Mouse (Mus musculus) MEL (cell line): ENCODE measurements at regions not wholly inside any gene's neighbourhood (a gene's known extent, or its start where the extent isn't known, plus 50 kb on each side); places are given as distances from the start of the nearest gene placed in this dataset.

Experiments used
- GATA1 ChIP-seq: IDR thresholded peaks from 2 replicates; pipeline ENCODE4 v1.6.1; 2011; ENCODE audit warnings: low read depth, low read length, improper control_type of control experiment
- MAX ChIP-seq: IDR thresholded peaks from 2 replicates; pipeline ENCODE4 v1.6.1; 2011; ENCODE audit warnings: low read length, improper control_type of control experiment
- POLR2A ChIP-seq, 2 experiments: IDR thresholded peaks; 2 replicates each; pipeline ENCODE4 v1.6.1; 2011 to 2012; ENCODE audit warnings: low read length in 2 of 2, mild to moderate bottlenecking in 2 of 2, control low read depth in 1 of 2, improper control_type of control experiment in 1 of 2, low read depth in 1 of 2, moderate library complexity in 1 of 2; ENCODE audit not compliant: control insufficient read depth in 1 of 2, insufficient read depth in 1 of 2, poor library complexity in 1 of 2
- USF2 ChIP-seq, 2 experiments: IDR thresholded peaks; 2 replicates each; pipeline ENCODE4 v1.6.1; 2011 to 2012; ENCODE audit warnings: improper control_type of control experiment in 2 of 2, low read length in 2 of 2, borderline replicate concordance in 1 of 2, inconsistent platforms in 1 of 2, low read depth in 1 of 2, mild to moderate bottlenecking in 1 of 2; ENCODE audit not compliant: insufficient read depth in 1 of 2

GRCm38 (mm10) chr10:19413935-19414334 is 57.6 kb downstream of the Olig3 start:
- no peak for TF ChIP-seq MAX
- no peak for TF ChIP-seq GATA1
- TF ChIP-seq POLR2A (IDR thresholded peaks at IDR 0.05; ENCODE audit: control insufficient read depth in 1 of 2, insufficient read depth in 1 of 2, low read depth in 1 of 2, low read length in 2 of 2, poor library complexity in 1 of 2), result no peak
- TF ChIP-seq USF2 (IDR thresholded peaks at IDR 0.05; ENCODE audit: borderline replicate concordance in 1 of 2, insufficient read depth in 1 of 2, low read depth in 1 of 2, low read length in 2 of 2), result no peak
